Mouse (Mus musculus): ENCODE measurements around the gene Mrpl12.

DNA sequence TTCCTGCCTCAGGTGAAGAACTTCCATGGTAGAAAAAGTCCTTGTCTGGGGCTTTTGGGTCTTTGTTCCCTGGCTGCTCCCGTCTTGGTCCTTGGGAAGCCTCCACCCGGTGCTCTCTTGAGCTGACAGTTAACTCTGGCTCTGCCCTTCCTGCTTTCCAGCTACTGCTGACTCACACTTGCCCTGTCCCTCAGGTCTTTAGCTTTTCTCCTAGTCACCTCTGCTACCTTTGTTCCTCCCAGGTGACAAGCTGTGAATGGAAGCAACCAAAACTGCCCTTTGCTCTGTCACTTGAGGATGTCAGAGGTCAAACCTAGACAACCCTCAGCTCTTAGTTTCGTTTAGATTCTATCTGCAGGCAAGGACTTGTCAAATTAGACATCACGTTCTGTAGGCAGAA is 25.5 kb downstream of the Mrpl12 start:
- no peak for TF ChIP-seq POLR2A (IDR thresholded peaks at IDR 0.05; ENCODE audit: low read depth, low read length)
- TF ChIP-seq CTCF (IDR thresholded peaks at IDR 0.05; ENCODE audit: extremely low read depth, insufficient read depth, insufficient read length, insufficient replicate concordance): no peak
